Mouse (Mus musculus) testis, adult 2 months (tissue): ENCODE results near the gene Gja5. TPM values are rescaled to one million over a fixed set of nuclear protein-coding genes. Genes with fewer than 3 reads are reported as not detected.
A peak's percentile ranks its signal among the peaks of the same experiment; 100 is the strongest.
"Not testable (repeated sequence)": the region's sequence is repeated elsewhere in the genome, so short reads cannot be mapped to it uniquely, and the experiment has no call there.

Experiments
- H3K27ac ChIP-seq: fragments of 200-500 bp; 2 replicates; pipeline ENCODE4 v1.5.1; 2012; ENCODE audit warnings: low read depth, low read length; ENCODE audit not compliant: control insufficient read depth, insufficient read depth
- H3K27me3 ChIP-seq: fragments of 200-500 bp; 2 replicates; pipeline ENCODE4 v1.6.1; 2012; ENCODE audit warnings: mild to moderate bottlenecking, low read length, moderate library complexity; ENCODE audit not compliant: control insufficient read depth, insufficient read depth
- H3K36me3 ChIP-seq: fragments of 200-500 bp; 2 replicates; pipeline ENCODE4 v1.6.1; 2012; ENCODE audit warnings: mild to moderate bottlenecking, low read length; ENCODE audit not compliant: control insufficient read depth, insufficient read depth
- H3K4me1 ChIP-seq: fragments of 200-500 bp; 2 replicates; pipeline ENCODE4 v1.6.1; 2012; ENCODE audit warnings: low read length; ENCODE audit not compliant: control insufficient read depth, insufficient read depth
- H3K4me3 ChIP-seq: fragments of 200-500 bp; 2 replicates; pipeline ENCODE4 v1.5.1; 2012; ENCODE audit warnings: low read depth, mild to moderate bottlenecking, low read length, moderate library complexity, mixed read lengths; ENCODE audit not compliant: control insufficient read depth
- CTCF ChIP-seq: fragments of 200-500 bp; IDR thresholded peaks from 2 replicates; pipeline ENCODE4 v1.5.1; 2012; ENCODE audit warnings: low read depth, mild to moderate bottlenecking, inconsistent platforms, low read length, moderate library complexity; ENCODE audit not compliant: control insufficient read depth, insufficient read depth, insufficient replicate concordance
- POLR2A ChIP-seq: fragments of 200-500 bp; IDR thresholded peaks from 2 replicates; pipeline ENCODE4 v1.6.1; 2012; ENCODE audit warnings: low read depth, mild to moderate bottlenecking, inconsistent platforms, low read length, moderate library complexity; ENCODE audit not compliant: control insufficient read depth
- polyA plus RNA-seq: library from polyadenylated mRNA; depleted of rRNA; stranded (reverse); fragments of >200 nt; gene quantifications from 2 replicates; pipeline ENCODE4 v1.2.3, GENCODE M21; 2012

Gene Gja5
- polyA plus RNA-seq, 1 experiment = 0.26 TPM

GRCm38 (mm10) chr3:97078436-97078835 lies 173.9 kb downstream of the Gja5 start:
- H3K4me3 ChIP-seq = no peak overlapping the region
- H3K4me1 ChIP-seq = no peaks in the 10 kb centered on the region
- no peak overlapping the region for H3K27ac ChIP-seq
- H3K27me3 ChIP-seq = no peaks in the 10 kb centered on the region
- no peaks in the 10 kb centered on the region for H3K36me3 ChIP-seq
- TF ChIP-seq CTCF (no peak), POLR2A (no peak)

- no peaks in the 10 kb centered on the region for H3K27me3 ChIP-seq
- H3K4me1 ChIP-seq = no peaks in the 10 kb centered on the region
- H3K27ac ChIP-seq = no peak overlapping the region
- H3K36me3 ChIP-seq = no peaks in the 10 kb centered on the region
- H3K4me3 ChIP-seq = no peak overlapping the region
- TF ChIP-seq CTCF (no peak), POLR2A (no peak)
These were observed 177.7 kb downstream of the Gja5 start for GRCm38 (mm10) chr3:97082156-97082555.

- Histone ChIP-seq H3K4me1 (no peaks in the 10 kb centered on the region), H3K36me3 (no peaks in the 10 kb centered on the region), H3K27ac (no peak overlapping the region), H3K4me3 (no peak overlapping the region), H3K27me3 (no peaks in the 10 kb centered on the region)
- TF ChIP-seq CTCF (no peak), POLR2A (no peak)
These were observed 182.8 kb downstream of the Gja5 start for GRCm38 (mm10) chr3:97087326-97087725.

GRCm38 (mm10) chr3:97088291-97088690 lies 183.8 kb downstream of the Gja5 start:
- not testable (repeated sequence) for H3K4me3 ChIP-seq, H3K27me3 ChIP-seq, H3K4me1 ChIP-seq, H3K36me3 ChIP-seq, H3K27ac ChIP-seq

GRCm38 (mm10) chr3:97091971-97092370 lies 187.5 kb downstream of the Gja5 start:
- H3K27ac ChIP-seq = peak overlapping the region; percentile 28; the same call in 1 of the 2 replicates
- not testable (repeated sequence) for H3K4me1 ChIP-seq, H3K4me3 ChIP-seq

GRCm38 (mm10) chr3:97096664-97097063 lies 192.2 kb downstream of the Gja5 start:
- H3K4me3 ChIP-seq, H3K27ac ChIP-seq, H3K36me3 ChIP-seq, H3K4me1 ChIP-seq, H3K27me3 ChIP-seq: not testable (repeated sequence)

More at GRCm38 (mm10) chr3:97091971-97092370, 187.5 kb downstream of the Gja5 start:
- H3K36me3 ChIP-seq, H3K27me3 ChIP-seq: not testable (repeated sequence)

GRCm38 (mm10) chr3:97100784-97101641 lies 196.5 kb downstream of the Gja5 start:
- Histone ChIP-seq H3K4me1 (no peaks in the 10 kb centered on the region), H3K27me3 (no peaks in the 10 kb centered on the region), H3K36me3 (no peaks in the 10 kb centered on the region), H3K27ac (no peak overlapping the region), H3K4me3 (no peak overlapping the region)
- TF ChIP-seq CTCF (no peak), POLR2A (no peak)

DNA sequence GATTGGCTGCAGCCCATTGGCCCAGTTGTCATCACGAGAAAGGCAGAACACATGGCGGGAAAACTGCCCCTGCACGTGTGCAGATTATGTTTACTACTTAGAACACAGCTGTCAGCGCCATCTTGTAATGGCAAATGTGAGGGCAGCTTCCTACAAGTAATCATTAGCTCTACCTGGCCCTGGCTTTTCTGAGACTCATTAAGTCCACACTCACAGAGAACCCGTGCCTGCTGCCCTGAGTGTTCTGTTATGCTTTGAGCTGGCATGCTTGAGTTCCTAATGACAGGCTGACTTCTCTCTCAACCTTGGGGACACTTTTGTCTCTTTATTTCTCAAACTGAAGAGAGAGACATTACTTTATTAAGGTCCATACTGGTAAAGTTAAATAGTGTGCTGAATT lies 199.5 kb downstream of the Gja5 start:
- not testable (repeated sequence) for H3K36me3 ChIP-seq, H3K27ac ChIP-seq, H3K4me1 ChIP-seq, H3K27me3 ChIP-seq, H3K4me3 ChIP-seq
